Mouse (Mus musculus): ENCODE data around the gene Anks6. TPM values are rescaled to one million over a fixed set of nuclear protein-coding genes. Genes with fewer than 3 reads are reported as not detected.

The Anks6 gene
- total and polyA plus RNA-seq, 3 experiments, result not detected

DNA sequence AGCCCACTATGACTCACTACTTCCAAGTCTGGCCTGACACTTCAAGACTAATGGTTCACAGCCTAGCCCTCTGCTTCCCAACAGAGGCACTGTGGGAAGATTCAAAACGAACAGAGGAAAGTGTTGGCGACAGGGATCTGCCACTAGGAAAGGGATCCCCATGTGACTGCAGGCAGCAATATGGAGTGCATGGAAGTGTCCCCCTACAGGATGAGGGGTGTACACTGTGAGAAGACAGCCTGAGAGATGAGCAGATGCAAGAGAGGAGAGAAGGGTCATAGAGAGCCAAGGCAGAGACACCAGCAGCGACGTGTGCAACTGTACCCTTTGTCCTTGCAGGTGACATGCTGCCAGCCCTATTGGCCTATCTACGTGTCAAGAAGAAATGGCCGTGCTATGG lies 33.3 kb downstream of the Anks6 start:
- no peaks in the 10 kb centered on the region for H3K79me2 ChIP-seq (ENCODE audit: control insufficient read depth, insufficient read depth, low read length, poor library complexity)
- no peaks in the 10 kb centered on the region for H3K9me3 ChIP-seq (replicated peaks; ENCODE audit: insufficient read depth, low read length)
- DNase-seq (ENCODE audit: low read depth, low spot score), result no peak
- H3K36me3 ChIP-seq (ENCODE audit: control insufficient read depth in 1 of 2, insufficient read depth in 2 of 2, low read length in 2 of 2), result no peaks in the 10 kb centered on the region
- H3K9ac ChIP-seq (ENCODE audit: control insufficient read depth, low read depth, low read length, poor library complexity, severe bottlenecking), result no peak overlapping the region
- TF ChIP-seq SMC3 (IDR thresholded peaks at IDR 0.05; ENCODE audit: low read depth, low read length) (no peak), BHLHE40 (IDR thresholded peaks at IDR 0.05; ENCODE audit: borderline replicate concordance, low read depth, low read length) (no peak), UBTF (IDR thresholded peaks at IDR 0.05; ENCODE audit: borderline replicate concordance, insufficient read depth, low read depth, low read length) (no peak), TCF12 (IDR thresholded peaks at IDR 0.05; ENCODE audit: low read depth, low read length) (no peak), MYC (IDR thresholded peaks at IDR 0.05; ENCODE audit: low read depth, low read length) (no peak), TAL1 (IDR thresholded peaks at IDR 0.05; ENCODE audit: low read length) (no peak), POLR2AphosphoS5 (IDR thresholded peaks at IDR 0.05; ENCODE audit: borderline replicate concordance, low read depth, low read length) (no peak), SIN3A (IDR thresholded peaks at IDR 0.05; ENCODE audit: low read length) (no peak)
- H3K4me3 ChIP-seq (ENCODE audit: control insufficient read depth in 1 of 2, insufficient read depth in 1 of 2, low read depth in 2 of 2, low read length in 2 of 2), result no peak overlapping the region
- no peaks in the 10 kb centered on the region for H3K4me1 ChIP-seq (ENCODE audit: control insufficient read depth in 1 of 2, insufficient read depth in 2 of 2, low read length in 2 of 2)
- H3K27me3 ChIP-seq (ENCODE audit: control insufficient read depth in 1 of 2, insufficient read depth in 2 of 2, low read length in 2 of 2), result 0 out of 4 replicates have a peak, but pooled peaks cover 0 to under 1% of the 10 kb centered on the region in 2 experiments
- H3K27ac ChIP-seq (ENCODE audit: control insufficient read depth, low read depth, low read length), result no peak overlapping the region

GRCm38 (mm10) chr4:47022804-47023603 lies 34.2 kb downstream of the Anks6 start:
- no peak overlapping the region for H3K27ac ChIP-seq (ENCODE audit: control insufficient read depth, low read depth, low read length)
- no peaks in the 10 kb centered on the region for H3K4me1 ChIP-seq (ENCODE audit: control insufficient read depth in 1 of 2, insufficient read depth in 2 of 2, low read length in 2 of 2)
- H3K36me3 ChIP-seq (ENCODE audit: control insufficient read depth in 1 of 2, insufficient read depth in 2 of 2, low read length in 2 of 2), result no peaks in the 10 kb centered on the region
- no peak for DNase-seq (ENCODE audit: low read depth, low spot score)
- H3K27me3 ChIP-seq (ENCODE audit: control insufficient read depth in 1 of 2, insufficient read depth in 2 of 2, low read length in 2 of 2), result no peaks in the 10 kb centered on the region
- TF ChIP-seq NRF1 (IDR thresholded peaks at IDR 0.05; ENCODE audit: insufficient read depth, low read depth, low read length, poor library complexity, severe bottlenecking) (no peak), MEF2A (IDR thresholded peaks at IDR 0.05; ENCODE audit: extremely low read depth, insufficient replicate concordance, low read depth, low read length, poor library complexity, severe bottlenecking) (no peak), UBTF (IDR thresholded peaks at IDR 0.05; ENCODE audit: borderline replicate concordance, insufficient read depth, low read depth, low read length) (no peak), TAL1 (IDR thresholded peaks at IDR 0.05; ENCODE audit: low read length) (no peak), SMC3 (IDR thresholded peaks at IDR 0.05; ENCODE audit: low read depth, low read length) (no peak), NELFE (IDR thresholded peaks at IDR 0.05; ENCODE audit: low read depth, low read length) (no peak), USF1 (IDR thresholded peaks at IDR 0.05; ENCODE audit: low read depth, low read length) (no peak), CTCF (IDR thresholded peaks at IDR 0.05 in 2 of 3, conservative IDR thresholded peaks at IDR 0.05 in 1 of 3; ENCODE audit: control insufficient read depth in 1 of 3, insufficient read depth in 1 of 3, low read depth in 2 of 3, low read length in 3 of 3, poor library complexity in 1 of 3, severe bottlenecking in 1 of 3) (no peak), MAX (IDR thresholded peaks at IDR 0.05; ENCODE audit: low read length) (no peak), GABPA (IDR thresholded peaks at IDR 0.05; ENCODE audit: low read depth, low read length) (no peak), SIN3A (IDR thresholded peaks at IDR 0.05; ENCODE audit: low read length) (no peak), TCF12 (IDR thresholded peaks at IDR 0.05; ENCODE audit: low read depth, low read length) (no peak), GATA1 (IDR thresholded peaks at IDR 0.05; ENCODE audit: low read depth, low read length) (no peak), MAZ (IDR thresholded peaks at IDR 0.05; ENCODE audit: low read depth, low read length) (no peak), KAT2A (conservative IDR thresholded peaks at IDR 0.05; ENCODE audit: low read depth, low read length) (no peak)
- H3K9ac ChIP-seq (ENCODE audit: control insufficient read depth, low read depth, low read length, poor library complexity, severe bottlenecking), result no peak overlapping the region
- no peaks in the 10 kb centered on the region for H3K9me3 ChIP-seq (replicated peaks; ENCODE audit: insufficient read depth, low read length)
- no peak overlapping the region for H3K4me3 ChIP-seq (ENCODE audit: control insufficient read depth in 1 of 2, insufficient read depth in 1 of 2, low read depth in 2 of 2, low read length in 2 of 2)
- H3K79me2 ChIP-seq (ENCODE audit: control insufficient read depth, insufficient read depth, low read length, poor library complexity), result no peaks in the 10 kb centered on the region

All from MEL (cell line).